Mouse (Mus musculus): ENCODE data around the gene Tgfbrap1. TPM values are rescaled to one million over a fixed set of nuclear protein-coding genes. Genes with fewer than 3 reads are reported as not detected.
"Not testable (repeated sequence)": the region's sequence is repeated elsewhere in the genome, so short reads cannot be mapped to it uniquely, and the experiment has no call there.

The Tgfbrap1 gene
- total RNA-seq, 2 experiments from 2014 or later: 9.9 to 11.7 TPM

DNA sequence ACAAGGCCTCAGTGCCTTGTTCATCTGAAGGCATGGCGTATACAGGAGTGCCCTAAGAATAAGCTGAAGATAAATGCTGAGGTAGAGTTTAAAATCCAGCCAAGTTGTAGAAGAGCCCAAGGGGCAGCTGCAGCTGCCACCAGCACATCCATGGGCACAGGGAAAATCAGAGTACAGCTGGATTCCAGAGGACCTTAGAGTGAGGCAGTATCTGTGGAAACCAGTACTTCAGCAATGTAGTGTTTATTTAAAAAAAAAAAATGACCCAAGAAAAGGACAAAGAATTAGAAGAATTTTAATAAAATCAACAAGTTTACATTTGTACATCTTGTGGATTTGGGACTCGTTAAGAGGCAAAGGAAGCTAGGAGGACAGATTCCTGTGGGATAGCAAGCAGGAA lies 51.4 kb downstream of the Tgfbrap1 start:
- DNase-seq: no peak
- intact Hi-C loops (cut with DNase I): no loop called here

DNA sequence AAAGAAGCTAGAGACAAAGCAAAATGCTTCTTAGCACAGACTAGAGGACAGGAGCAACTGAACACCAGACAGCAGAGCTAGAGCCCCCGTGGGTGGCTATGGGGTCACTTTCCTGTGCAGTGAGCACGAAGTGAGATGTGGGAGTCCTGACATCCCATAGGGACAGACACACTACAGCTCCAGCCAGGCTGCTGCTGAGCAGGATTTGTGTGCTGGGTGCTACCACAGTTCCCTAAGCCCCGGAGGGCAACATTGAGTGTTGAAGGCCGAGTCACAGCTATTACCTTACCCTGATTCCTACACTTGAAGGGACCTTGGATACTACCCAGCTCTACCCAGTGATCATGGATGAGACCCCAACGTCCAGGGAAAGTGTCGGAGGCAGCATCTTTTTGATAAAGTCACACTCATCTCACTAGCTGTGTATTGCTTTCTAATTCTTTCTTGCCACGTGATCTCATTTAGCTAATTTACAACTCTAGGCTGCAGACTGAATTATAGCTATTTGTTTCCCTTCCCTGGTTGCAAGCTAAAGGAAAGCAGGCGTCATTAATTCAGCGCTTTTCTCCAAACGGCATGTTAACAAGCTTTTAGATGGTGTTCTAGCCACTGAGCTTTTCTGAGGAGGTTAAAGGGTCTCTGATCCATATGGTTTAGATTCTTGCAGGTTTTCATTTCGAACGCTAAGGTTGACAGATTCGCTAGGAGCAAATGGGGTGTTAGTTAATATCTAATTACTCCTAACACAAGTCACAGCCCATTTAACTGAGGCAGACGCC lies 53.0 kb downstream of the Tgfbrap1 start:
- intact Hi-C loops (cut with DNase I): no loop called here
- no peak for DNase-seq

DNA sequence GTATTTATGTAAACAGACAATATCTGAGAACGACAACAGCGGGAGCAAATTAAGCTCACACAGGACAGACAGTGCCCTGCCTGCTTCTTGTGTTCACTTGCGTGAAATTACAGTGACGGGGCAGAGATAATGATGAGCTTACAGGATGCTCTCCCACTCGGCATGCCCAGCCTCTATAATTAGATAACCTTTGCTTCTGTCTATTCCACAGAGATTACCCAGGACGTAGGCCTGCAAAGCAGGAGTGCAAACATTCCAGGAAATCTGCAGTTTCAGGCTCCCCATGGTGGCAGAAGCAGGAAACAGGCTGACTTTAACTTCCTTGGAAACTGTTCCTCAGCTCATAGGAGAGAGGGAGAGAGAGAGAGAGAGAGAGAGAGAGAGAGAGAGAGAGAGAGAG lies 56.2 kb downstream of the Tgfbrap1 start:
- intact Hi-C loops (cut with DNase I): no loop called here
- no peak for DNase-seq

DNA sequence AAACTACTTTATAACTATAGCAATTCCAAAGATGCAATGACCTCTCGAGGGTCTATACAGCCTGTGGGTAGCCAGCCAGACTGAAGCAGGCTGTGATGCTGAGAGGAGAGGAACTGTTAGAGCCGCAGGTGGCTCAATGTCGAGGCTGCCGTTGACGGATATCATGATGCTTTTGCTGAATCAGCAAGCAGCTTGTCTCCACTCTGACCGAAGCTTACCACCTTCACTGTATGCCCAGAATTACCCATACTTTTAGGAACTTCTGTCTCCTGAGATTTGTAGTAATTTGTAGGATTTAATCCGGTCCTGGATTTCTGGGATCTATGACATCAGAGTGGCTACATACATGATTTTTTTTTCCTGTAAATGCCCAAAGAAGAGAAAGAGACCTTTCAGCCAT lies 62.4 kb downstream of the Tgfbrap1 start:
- no peak for DNase-seq
- intact Hi-C loops (cut with DNase I): no loop called here

DNA sequence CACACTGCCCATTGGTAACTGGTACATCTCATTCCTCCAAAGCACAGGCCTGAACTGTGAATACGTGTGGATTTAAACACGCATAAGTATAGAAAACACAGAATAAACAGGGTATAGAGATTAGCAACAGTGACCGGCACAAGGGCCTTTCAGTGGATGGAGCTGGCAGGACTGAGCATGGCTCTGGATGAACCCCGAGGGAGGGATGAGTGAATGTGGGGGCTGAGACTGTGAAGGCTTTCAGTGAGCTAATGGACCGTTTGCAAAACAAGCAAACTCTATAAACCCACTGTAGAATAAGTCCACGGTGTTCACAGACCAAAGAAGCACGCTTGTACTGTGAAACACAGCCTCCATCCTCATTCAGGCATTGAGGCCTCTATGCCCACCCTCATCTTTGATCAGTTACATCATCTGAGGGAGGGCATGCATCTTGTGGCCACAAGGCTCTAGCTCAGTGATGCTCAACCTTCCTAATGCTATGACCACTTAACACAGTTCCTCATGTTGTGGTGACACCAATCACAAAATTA lies 83.2 kb downstream of the Tgfbrap1 start:
- DNase-seq; intact Hi-C loops (cut with DNase I): not testable (repeated sequence)

DNA sequence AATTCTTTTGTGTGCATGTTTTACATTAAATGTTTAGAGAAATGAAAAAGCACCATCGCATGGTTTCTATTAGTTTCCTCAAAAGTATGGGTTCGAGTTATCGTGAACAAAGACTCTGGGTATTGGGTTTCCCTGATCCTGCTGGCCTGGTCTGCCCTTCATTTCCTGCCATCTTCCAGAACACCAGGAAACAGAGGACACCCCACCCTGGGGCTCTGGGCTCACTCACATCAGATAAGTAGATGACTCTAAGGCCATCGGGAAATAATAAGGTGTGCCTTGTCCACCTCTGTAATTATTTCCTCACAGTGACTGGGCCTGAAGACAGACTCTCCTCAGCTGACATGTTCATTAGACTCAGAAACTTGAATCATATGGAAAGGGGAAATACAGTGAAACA lies 88.0 kb downstream of the Tgfbrap1 start:
- intact Hi-C loops (cut with DNase I): no loop called here
- DNase-seq: no peak

DNA sequence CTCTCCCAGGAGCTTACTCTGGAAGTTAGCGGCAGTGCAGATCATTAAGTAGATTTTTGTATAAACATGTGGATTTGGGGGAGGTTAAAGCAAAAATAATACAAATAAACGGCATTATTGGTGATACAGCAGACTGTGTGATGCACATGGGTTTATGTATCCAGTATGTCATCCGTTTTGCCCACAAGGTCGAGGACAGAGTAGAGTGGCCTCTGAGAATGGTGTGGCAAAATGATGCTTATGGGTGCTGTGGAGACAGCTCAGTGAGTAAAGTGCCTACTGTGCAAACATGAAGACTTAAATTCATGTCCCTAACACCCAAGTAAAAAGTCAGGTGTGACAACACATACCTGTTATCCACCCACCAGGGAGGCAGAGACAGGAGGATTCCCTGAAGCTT lies 91.9 kb downstream of the Tgfbrap1 start:
- DNase-seq: no peak
- intact Hi-C loops (cut with DNase I): no loop called here

DNA sequence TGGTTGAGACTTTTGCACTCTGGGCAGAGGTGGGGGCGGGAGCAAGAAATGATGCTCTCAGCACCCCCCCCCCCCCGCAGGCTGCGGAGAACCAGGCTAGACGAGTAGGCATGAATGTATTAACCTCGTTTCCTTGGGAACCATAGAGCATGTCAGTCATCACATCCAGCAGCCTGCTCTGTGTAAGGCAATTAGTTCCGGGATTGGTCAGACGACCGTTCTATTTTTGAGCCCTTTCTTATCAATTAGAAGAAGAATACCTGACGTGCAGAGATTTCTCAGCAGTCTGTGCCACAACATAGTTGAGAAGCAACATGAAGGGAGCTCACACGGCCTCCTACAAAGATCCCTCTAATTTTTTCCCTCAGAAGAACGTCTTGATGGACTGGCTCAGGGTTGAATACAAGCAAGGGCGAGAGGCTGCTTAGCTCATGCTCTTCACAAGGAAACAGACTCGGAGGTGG lies 92.4 kb downstream of the Tgfbrap1 start:
- DNase-seq: no peak
- intact Hi-C loops (cut with DNase I): no loop called here

Small RNA genes lying within 50 kb of the gene (microRNA-seq; reads per million reads assigned to microRNA genes)
- 0 reads per million in 2 experiments for gene Gm24001

Other genes starting within 250 kb of the Tgfbrap1 start
- gene Mrps9, start 247.4 kb downstream of the Tgfbrap1 start, total RNA-seq (2021): 10 to 100 TPM; 44.5 to 49.6 TPM
- gene Gpr45, start 145.8 kb downstream of the Tgfbrap1 start, total RNA-seq (2021): under 1 TPM in 1 of 2 experiments, not detected in 1; 0.20 TPM
- gene AI597479, start 73 bp upstream of the Tgfbrap1 start, total RNA-seq (2021): 10 to 100 TPM; 13.7 to 14.3 TPM
- 1 to 10 TPM; 3.1 to 4.0 TPM for gene Fhl2, start 98.3 kb upstream of the Tgfbrap1 start, total RNA-seq (2021)

Measured in gastrocnemius, postnatal 36 days (tissue).